Mouse (Mus musculus) inflammation-experienced regulatory T-cells, adult 6 months (primary cell): Measurements from ENCODE around the gene Gtf3c1. TPM values are rescaled to one million over a fixed set of nuclear protein-coding genes. Genes with fewer than 3 reads are reported as not detected.

Experiments
- polyA plus RNA-seq, 3 experiments: library from polyadenylated mRNA; unstranded; fragments of 100-300 nt; shearing (Covaris generic); gene quantifications; one replicate each; pipeline ENCODE4 v1.2.1; 2017

Gene Gtf3c1
- polyA plus RNA-seq, 3 experiments from 2014 or later = 17.1 to 27.4 (median 23.4) TPM

Other genes with a start within 250 kb of the Gtf3c1 start
- gene Nsmce1, start 216.2 kb downstream of the Gtf3c1 start, polyA plus RNA-seq = 100 to 1,000 TPM in 1 of 3 experiments, 10 to 100 TPM in 2; 87.0 to 103 (median 99.4) TPM
- 10 to 100 TPM; 37.9 to 62.8 (median 54.6) TPM for gene Il4ra, start 155.7 kb downstream of the Gtf3c1 start, polyA plus RNA-seq
- gene Il21r, start 104.4 kb downstream of the Gtf3c1 start, polyA plus RNA-seq = 10 to 100 TPM; 68.7 to 92.3 (median 73.8) TPM
- 1 to 10 TPM; 5.2 to 6.0 (median 5.6) TPM for gene D430042O09Rik, start 108 bp upstream of the Gtf3c1 start, polyA plus RNA-seq